Mouse (Mus musculus): ENCODE data around the gene Als2. TPM values are rescaled to one million over a fixed set of nuclear protein-coding genes. Genes with fewer than 3 reads are reported as not detected.

Gene Als2
- polyA plus RNA-seq, 1 experiment: 9.4 TPM

DNA sequence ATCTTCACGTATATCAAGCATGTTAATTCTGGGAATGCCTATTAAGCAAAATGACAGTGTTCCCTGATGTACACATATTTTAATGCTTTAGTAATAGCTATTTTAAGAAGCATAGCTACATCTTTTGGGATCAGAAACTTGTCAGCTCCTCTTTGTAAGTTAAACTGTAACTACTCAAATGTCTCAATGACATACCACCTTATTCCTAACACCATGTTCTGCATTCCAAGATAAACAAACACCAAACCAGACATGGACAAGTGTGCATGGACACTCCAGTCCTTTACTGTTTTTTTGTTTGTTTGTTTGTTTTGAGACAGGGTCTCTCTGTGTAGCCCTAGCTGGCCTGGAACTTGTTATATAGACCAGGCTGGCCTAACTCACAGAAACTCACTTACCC is 28.7 kb downstream of the Als2 start:
- H3K79me2 ChIP-seq (ENCODE audit: control insufficient read depth, insufficient read depth): no peaks in the 10 kb centered on the region
- no peaks in the 10 kb centered on the region for H3K79me3 ChIP-seq (ENCODE audit: low read depth)
- no peaks in the 10 kb centered on the region for H3K36me3 ChIP-seq (ENCODE audit: control insufficient read depth, insufficient read depth)
- TF ChIP-seq FOSL1 (IDR thresholded peaks at IDR 0.05; ENCODE audit: insufficient read depth, low read length, poor library complexity, severe bottlenecking): no peak
- no peak for TF ChIP-seq USF1 (IDR thresholded peaks at IDR 0.05; ENCODE audit: low read depth)
- no peak for TF ChIP-seq CTCF (IDR thresholded peaks at IDR 0.05; ENCODE audit: control insufficient read depth, insufficient read depth, insufficient read length)
- TF ChIP-seq MAX (IDR thresholded peaks at IDR 0.05): no peak
- TF ChIP-seq CEBPB (IDR thresholded peaks at IDR 0.05; ENCODE audit: low read depth): no peak
- TF ChIP-seq MYOD1 (IDR thresholded peaks at IDR 0.05; ENCODE audit: control insufficient read depth, insufficient read length, low read depth): no peak
- no peak for TF ChIP-seq MYOG (IDR thresholded peaks at IDR 0.05; ENCODE audit: control insufficient read depth, extremely low read depth, insufficient read length)
- no peaks in the 10 kb centered on the region for H3K27me3 ChIP-seq (ENCODE audit: control insufficient read depth, insufficient read depth, insufficient read length)
- H3K4me3 ChIP-seq (ENCODE audit: insufficient read depth, poor library complexity, severe bottlenecking): no peak overlapping the region
- H3ac ChIP-seq (ENCODE audit: control insufficient read depth, insufficient read length, low read depth): no peak overlapping the region

DNA sequence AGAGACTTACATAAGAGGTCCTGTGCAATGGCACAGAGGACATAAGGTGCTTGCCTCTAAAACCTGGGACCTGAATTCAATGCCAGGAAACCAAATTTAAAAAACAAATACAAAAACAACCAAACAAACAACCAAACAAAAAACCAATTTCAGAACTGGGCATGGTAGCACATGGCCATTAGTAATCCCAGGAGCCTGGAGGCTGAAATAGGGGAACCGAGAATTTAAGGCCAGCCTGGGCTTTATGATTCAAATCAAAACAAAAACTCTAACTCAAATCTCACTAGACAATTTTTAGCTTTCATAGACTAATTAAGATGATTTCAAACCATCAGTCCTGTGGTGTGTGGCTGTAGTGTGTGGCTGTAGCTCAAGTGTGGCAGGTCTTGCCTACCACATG is 32.5 kb downstream of the Als2 start:
- Histone ChIP-seq H3ac (ENCODE audit: control insufficient read depth, insufficient read length, low read depth) (no peak overlapping the region), H3K79me2 (ENCODE audit: control insufficient read depth, insufficient read depth) (no peaks in the 10 kb centered on the region), H3K4me3 (ENCODE audit: insufficient read depth, poor library complexity, severe bottlenecking) (no peak overlapping the region), H3K79me3 (ENCODE audit: low read depth) (no peaks in the 10 kb centered on the region), H3K27me3 (ENCODE audit: control insufficient read depth, insufficient read depth, insufficient read length) (no peaks in the 10 kb centered on the region), H3K36me3 (ENCODE audit: control insufficient read depth, insufficient read depth) (peaks cover 4% of the 10 kb centered on the region)
- TF ChIP-seq MYOG (IDR thresholded peaks at IDR 0.05; ENCODE audit: control insufficient read depth, extremely low read depth, insufficient read length): no peak
- TF ChIP-seq CEBPB (IDR thresholded peaks at IDR 0.05; ENCODE audit: low read depth): no peak
- no peak for TF ChIP-seq CTCF (IDR thresholded peaks at IDR 0.05; ENCODE audit: control insufficient read depth, insufficient read depth, insufficient read length)
- no peak for TF ChIP-seq USF1 (IDR thresholded peaks at IDR 0.05; ENCODE audit: low read depth)
- TF ChIP-seq MAX (IDR thresholded peaks at IDR 0.05): no peak
- TF ChIP-seq FOSL1 (IDR thresholded peaks at IDR 0.05; ENCODE audit: insufficient read depth, low read length, poor library complexity, severe bottlenecking): no peak
- TF ChIP-seq MYOD1 (IDR thresholded peaks at IDR 0.05; ENCODE audit: control insufficient read depth, insufficient read length, low read depth): no peak

DNA sequence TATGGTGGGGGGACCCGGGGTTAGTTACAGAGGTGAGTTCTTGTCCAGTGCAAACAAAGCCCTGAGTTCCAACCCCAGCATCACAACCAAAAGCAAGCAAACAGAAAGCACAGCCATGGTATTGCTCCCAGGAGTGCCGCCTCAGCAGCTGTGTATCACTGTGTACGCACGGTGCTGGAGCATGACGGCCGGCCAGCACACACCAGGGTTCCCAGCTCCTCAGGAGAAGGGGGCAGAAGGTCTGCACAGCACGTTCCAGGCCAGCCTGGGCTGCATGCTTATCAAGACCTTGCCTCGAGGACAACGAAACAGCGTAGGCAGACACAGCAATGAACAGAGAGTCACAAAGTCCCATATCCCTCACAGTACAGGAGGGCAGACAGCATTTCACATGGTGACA is 34.7 kb downstream of the Als2 start:
- Histone ChIP-seq H3K79me2 (ENCODE audit: control insufficient read depth, insufficient read depth) (no peaks in the 10 kb centered on the region), H3K4me3 (ENCODE audit: insufficient read depth, poor library complexity, severe bottlenecking) (no peak overlapping the region), H3K27me3 (ENCODE audit: control insufficient read depth, insufficient read depth, insufficient read length) (no peaks in the 10 kb centered on the region), H3ac (ENCODE audit: control insufficient read depth, insufficient read length, low read depth) (no peak overlapping the region), H3K79me3 (ENCODE audit: low read depth) (no peaks in the 10 kb centered on the region), H3K36me3 (ENCODE audit: control insufficient read depth, insufficient read depth) (peaks cover 15% of the 10 kb centered on the region)
- no peak for TF ChIP-seq USF1 (IDR thresholded peaks at IDR 0.05; ENCODE audit: low read depth)
- TF ChIP-seq MAX (IDR thresholded peaks at IDR 0.05): no peak
- no peak for TF ChIP-seq CTCF (IDR thresholded peaks at IDR 0.05; ENCODE audit: control insufficient read depth, insufficient read depth, insufficient read length)
- TF ChIP-seq MYOG (IDR thresholded peaks at IDR 0.05; ENCODE audit: control insufficient read depth, extremely low read depth, insufficient read length): no peak
- no peak for TF ChIP-seq FOSL1 (IDR thresholded peaks at IDR 0.05; ENCODE audit: insufficient read depth, low read length, poor library complexity, severe bottlenecking)
- TF ChIP-seq CEBPB (IDR thresholded peaks at IDR 0.05; ENCODE audit: low read depth): no peak
- TF ChIP-seq MYOD1 (IDR thresholded peaks at IDR 0.05; ENCODE audit: control insufficient read depth, insufficient read length, low read depth): no peak

DNA sequence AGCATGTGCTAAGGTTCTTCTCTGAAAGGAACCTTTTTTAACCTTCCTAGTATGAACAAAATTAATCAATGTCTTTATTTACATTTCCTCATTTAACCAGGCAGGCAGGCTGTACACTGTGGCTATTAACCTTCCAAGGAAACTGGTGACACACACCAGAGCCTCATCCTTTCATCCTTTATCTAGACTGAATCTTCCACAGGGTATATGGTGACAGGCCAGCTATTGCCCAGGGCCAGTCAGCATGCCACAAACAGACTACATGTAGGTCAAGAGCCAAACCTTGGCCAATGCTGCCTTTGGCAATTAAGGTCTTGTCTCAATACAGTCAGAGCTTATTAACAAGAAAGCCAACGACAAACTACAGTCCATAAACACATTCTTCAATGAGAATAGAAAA is 35.5 kb downstream of the Als2 start:
- Histone ChIP-seq H3K4me3 (ENCODE audit: insufficient read depth, poor library complexity, severe bottlenecking) (no peak overlapping the region), H3ac (ENCODE audit: control insufficient read depth, insufficient read length, low read depth) (no peak overlapping the region), H3K36me3 (ENCODE audit: control insufficient read depth, insufficient read depth) (peaks cover 15% of the 10 kb centered on the region), H3K79me2 (ENCODE audit: control insufficient read depth, insufficient read depth) (no peaks in the 10 kb centered on the region), H3K79me3 (ENCODE audit: low read depth) (no peaks in the 10 kb centered on the region), H3K27me3 (ENCODE audit: control insufficient read depth, insufficient read depth, insufficient read length) (no peaks in the 10 kb centered on the region)
- no peak for TF ChIP-seq CEBPB (IDR thresholded peaks at IDR 0.05; ENCODE audit: low read depth)
- no peak for TF ChIP-seq CTCF (IDR thresholded peaks at IDR 0.05; ENCODE audit: control insufficient read depth, insufficient read depth, insufficient read length)
- no peak for TF ChIP-seq FOSL1 (IDR thresholded peaks at IDR 0.05; ENCODE audit: insufficient read depth, low read length, poor library complexity, severe bottlenecking)
- no peak for TF ChIP-seq MYOG (IDR thresholded peaks at IDR 0.05; ENCODE audit: control insufficient read depth, extremely low read depth, insufficient read length)
- TF ChIP-seq USF1 (IDR thresholded peaks at IDR 0.05; ENCODE audit: low read depth): no peak
- no peak for TF ChIP-seq MYOD1 (IDR thresholded peaks at IDR 0.05; ENCODE audit: control insufficient read depth, insufficient read length, low read depth)
- no peak for TF ChIP-seq MAX (IDR thresholded peaks at IDR 0.05)

DNA sequence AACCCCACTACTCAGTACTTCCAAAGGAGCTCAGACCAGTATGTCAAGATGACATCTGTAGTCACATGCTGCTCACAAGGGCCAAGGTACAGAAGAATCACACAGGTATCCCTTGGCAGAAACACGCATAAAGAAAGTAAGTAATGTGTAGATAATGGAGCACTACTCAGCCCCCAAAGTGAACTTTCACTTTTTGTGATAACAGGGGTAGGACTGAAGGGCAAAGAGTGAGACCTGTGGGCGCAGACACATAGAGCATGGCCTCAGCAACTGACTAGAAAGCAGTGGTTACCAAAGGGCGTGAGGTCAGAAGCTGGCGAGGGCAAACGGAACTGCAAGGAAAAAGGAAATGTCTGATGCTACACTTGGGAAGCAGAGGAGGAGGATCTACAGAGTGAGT is 36.1 kb downstream of the Als2 start:
- Histone ChIP-seq H3K79me3 (ENCODE audit: low read depth) (no peaks in the 10 kb centered on the region), H3K79me2 (ENCODE audit: control insufficient read depth, insufficient read depth) (no peaks in the 10 kb centered on the region), H3K36me3 (ENCODE audit: control insufficient read depth, insufficient read depth) (peaks cover 15% of the 10 kb centered on the region), H3K27me3 (ENCODE audit: control insufficient read depth, insufficient read depth, insufficient read length) (no peaks in the 10 kb centered on the region), H3ac (ENCODE audit: control insufficient read depth, insufficient read length, low read depth) (no peak overlapping the region), H3K4me3 (ENCODE audit: insufficient read depth, poor library complexity, severe bottlenecking) (no peak overlapping the region)
- TF ChIP-seq MYOG (IDR thresholded peaks at IDR 0.05; ENCODE audit: control insufficient read depth, extremely low read depth, insufficient read length): no peak
- no peak for TF ChIP-seq CTCF (IDR thresholded peaks at IDR 0.05; ENCODE audit: control insufficient read depth, insufficient read depth, insufficient read length)
- TF ChIP-seq MYOD1 (IDR thresholded peaks at IDR 0.05; ENCODE audit: control insufficient read depth, insufficient read length, low read depth): no peak
- TF ChIP-seq CEBPB (IDR thresholded peaks at IDR 0.05; ENCODE audit: low read depth): no peak
- no peak for TF ChIP-seq USF1 (IDR thresholded peaks at IDR 0.05; ENCODE audit: low read depth)
- no peak for TF ChIP-seq FOSL1 (IDR thresholded peaks at IDR 0.05; ENCODE audit: insufficient read depth, low read length, poor library complexity, severe bottlenecking)
- no peak for TF ChIP-seq MAX (IDR thresholded peaks at IDR 0.05)

DNA sequence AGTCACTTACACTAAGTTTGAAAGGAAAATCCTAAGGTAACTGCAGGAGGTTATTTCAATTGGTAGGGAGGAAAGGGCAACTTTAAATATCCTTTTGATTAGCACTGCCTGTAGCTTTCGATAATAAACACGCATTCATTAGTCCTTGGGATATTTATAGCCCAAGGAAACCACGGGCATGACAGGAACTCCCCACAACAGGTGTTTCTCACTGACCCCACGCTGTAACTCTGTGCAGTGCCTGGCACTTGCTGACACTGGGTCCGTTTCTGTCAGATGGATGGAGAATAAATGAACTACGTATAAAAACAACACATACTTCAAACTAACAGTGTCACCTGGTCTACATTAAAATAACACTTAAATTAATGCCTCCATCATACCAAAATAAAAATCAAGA is 42.1 kb downstream of the Als2 start:
- Histone ChIP-seq H3K79me2 (ENCODE audit: control insufficient read depth, insufficient read depth) (no peaks in the 10 kb centered on the region), H3K36me3 (ENCODE audit: control insufficient read depth, insufficient read depth) (peaks cover 31% of the 10 kb centered on the region)
- TF ChIP-seq MYOD1 (IDR thresholded peaks at IDR 0.05; ENCODE audit: control insufficient read depth, insufficient read length, low read depth): no peak
- no peak for TF ChIP-seq MAX (IDR thresholded peaks at IDR 0.05)
- TF ChIP-seq CEBPB (IDR thresholded peaks at IDR 0.05; ENCODE audit: low read depth): no peak
- no peak for TF ChIP-seq MYOG (IDR thresholded peaks at IDR 0.05; ENCODE audit: control insufficient read depth, extremely low read depth, insufficient read length)
- no peak for TF ChIP-seq CTCF (IDR thresholded peaks at IDR 0.05; ENCODE audit: control insufficient read depth, insufficient read depth, insufficient read length)
- no peak for TF ChIP-seq USF1 (IDR thresholded peaks at IDR 0.05; ENCODE audit: low read depth)
- no peak for TF ChIP-seq FOSL1 (IDR thresholded peaks at IDR 0.05; ENCODE audit: insufficient read depth, low read length, poor library complexity, severe bottlenecking)

More for the DNA sequence above, 42.1 kb downstream of the Als2 start:
- no peak overlapping the region for H3K4me3 ChIP-seq (ENCODE audit: insufficient read depth, poor library complexity, severe bottlenecking)
- H3K27me3 ChIP-seq (ENCODE audit: control insufficient read depth, insufficient read depth, insufficient read length): no peaks in the 10 kb centered on the region
- no peak overlapping the region for H3ac ChIP-seq (ENCODE audit: control insufficient read depth, insufficient read length, low read depth)
- H3K79me3 ChIP-seq (ENCODE audit: low read depth): no peaks in the 10 kb centered on the region
